Mouse (Mus musculus) stomach, postnatal 0 days (tissue): ENCODE measurements at regions not wholly inside any gene's neighbourhood (a gene's known extent, or its start where the extent isn't known, plus 50 kb on each side); places are given as distances from the start of the nearest gene placed in this dataset.

ENCODE experiments used
- CTCF ChIP-seq: IDR thresholded peaks from 2 replicates; pipeline ENCODE4 v1.5.1; 2016; ENCODE audit warnings: antibody characterized with exemption, low read depth, mild to moderate bottlenecking, moderate library complexity
- EP300 ChIP-seq: optimal IDR thresholded peaks from 2 replicates; pipeline ENCODE3; 2016; ENCODE audit warnings: antibody characterized with exemption

- TF ChIP-seq CTCF, result no peak
- TF ChIP-seq EP300, result no peak
Measured at GRCm38 (mm10) chr15:90303393-90303792, 79.3 kb downstream of the Alg10b start.
